Mouse (Mus musculus): ENCODE measurements around the gene Rtn4rl2. TPM values are rescaled to one million over a fixed set of nuclear protein-coding genes. Genes with fewer than 3 reads are reported as not detected.
A peak's percentile ranks its signal among the peaks of the same experiment; 100 is the strongest.
"Not testable (repeated sequence)": the region's sequence is repeated elsewhere in the genome, so short reads cannot be mapped to it uniquely, and the experiment has no call there.

Gene Rtn4rl2
- polyA plus RNA-seq, 1 experiment from 2014 or later: 1.2 TPM

- H3K4me1 ChIP-seq (replicated peaks); H3K9me3 ChIP-seq (replicated peaks); H3K27me3 ChIP-seq (replicated peaks); H3K4me2 ChIP-seq; H3K9ac ChIP-seq; H3K4me3 ChIP-seq; H3K27ac ChIP-seq (ENCODE audit: poor library complexity, severe bottlenecking); H3K36me3 ChIP-seq; ATAC-seq (ENCODE audit: insufficient number of reproducible peaks, low FRiP score): not testable (repeated sequence)
- 78% methylated on average over 6 of the region's 6 CpGs for WGBS
These were observed 10.2 kb upstream of the Rtn4rl2 start for GRCm38 (mm10) chr2:84896686-84897085.

GRCm38 (mm10) chr2:84895495-84896198 lies 9.1 kb upstream of the Rtn4rl2 start:
- ATAC-seq (ENCODE audit: insufficient number of reproducible peaks, low FRiP score): no peak
- Histone ChIP-seq H3K36me3 (no peaks in the 10 kb centered on the region), H3K9me3 (replicated peaks) (no peaks in the 10 kb centered on the region), H3K4me2 (no peak overlapping the region), H3K9ac (no peak overlapping the region), H3K27me3 (replicated peaks) (peaks cover 15% of the 10 kb centered on the region), H3K4me3 (no peak overlapping the region), H3K4me1 (replicated peaks) (no peaks in the 10 kb centered on the region), H3K27ac (ENCODE audit: poor library complexity, severe bottlenecking) (no peak overlapping the region)
- 49% methylated on average over 4 of the region's 4 CpGs for WGBS

GRCm38 (mm10) chr2:84893359-84893758 lies 6.8 kb upstream of the Rtn4rl2 start:
- H3K4me3 ChIP-seq: no peak overlapping the region
- H3K27me3 ChIP-seq (replicated peaks): peaks cover 32% of the 10 kb centered on the region
- 45% methylated on average over 6 of the region's 6 CpGs for WGBS
- H3K4me2 ChIP-seq: no peak overlapping the region
- H3K36me3 ChIP-seq: no peaks in the 10 kb centered on the region
- H3K27ac ChIP-seq (ENCODE audit: poor library complexity, severe bottlenecking): no peak overlapping the region
- no peak overlapping the region for H3K9ac ChIP-seq
- peaks cover 10% of the 10 kb centered on the region for H3K4me1 ChIP-seq (replicated peaks)
- ATAC-seq (ENCODE audit: insufficient number of reproducible peaks, low FRiP score): no peak
- H3K9me3 ChIP-seq (replicated peaks): no peaks in the 10 kb centered on the region

- H3K9ac ChIP-seq: no peak overlapping the region
- no peak overlapping the region for H3K4me2 ChIP-seq
- no peak overlapping the region for H3K4me3 ChIP-seq
- peaks cover 32% of the 10 kb centered on the region for H3K4me1 ChIP-seq (replicated peaks)
- peak; percentile 47 for ATAC-seq (ENCODE audit: insufficient number of reproducible peaks, low FRiP score)
- H3K9me3 ChIP-seq (replicated peaks): no peaks in the 10 kb centered on the region
- peaks cover 66% of the 10 kb centered on the region for H3K27me3 ChIP-seq (replicated peaks)
- H3K36me3 ChIP-seq: no peaks in the 10 kb centered on the region
- no peak overlapping the region for H3K27ac ChIP-seq (ENCODE audit: poor library complexity, severe bottlenecking)
- WGBS: 0% methylated on average over 5 of the region's 5 CpGs
These were observed 3.5 kb upstream of the Rtn4rl2 start for GRCm38 (mm10) chr2:84890045-84890340.

GRCm38 (mm10) chr2:84889316-84890044 lies 3.0 kb upstream of the Rtn4rl2 start:
- Histone ChIP-seq H3K9me3 (replicated peaks) (no peaks in the 10 kb centered on the region), H3K27me3 (replicated peaks) (peaks cover 71% of the 10 kb centered on the region), H3K9ac (no peak overlapping the region), H3K4me2 (peak overlapping the region; percentile 92), H3K36me3 (no peaks in the 10 kb centered on the region), H3K4me1 (replicated peaks) (peaks cover 32% of the 10 kb centered on the region), H3K27ac (ENCODE audit: poor library complexity, severe bottlenecking) (no peak overlapping the region), H3K4me3 (peak overlapping the region; percentile 53)
- ATAC-seq (ENCODE audit: insufficient number of reproducible peaks, low FRiP score): no peak
- 10% methylated on average over 14 of the region's 14 CpGs for WGBS

GRCm38 (mm10) chr2:84888657-84889315 lies 2.3 kb upstream of the Rtn4rl2 start:
- Histone ChIP-seq H3K36me3 (no peaks in the 10 kb centered on the region), H3K4me2 (peak overlapping the region; percentile 92), H3K4me1 (replicated peaks) (peaks cover 33% of the 10 kb centered on the region), H3K9ac (no peak overlapping the region), H3K27ac (ENCODE audit: poor library complexity, severe bottlenecking) (no peak overlapping the region), H3K27me3 (replicated peaks) (peaks cover 78% of the 10 kb centered on the region), H3K4me3 (peak overlapping the region; percentile 53), H3K9me3 (replicated peaks) (no peaks in the 10 kb centered on the region)
- no peak for ATAC-seq (ENCODE audit: insufficient number of reproducible peaks, low FRiP score)
- 3% methylated on average over 28 of the region's 28 CpGs for WGBS

DNA sequence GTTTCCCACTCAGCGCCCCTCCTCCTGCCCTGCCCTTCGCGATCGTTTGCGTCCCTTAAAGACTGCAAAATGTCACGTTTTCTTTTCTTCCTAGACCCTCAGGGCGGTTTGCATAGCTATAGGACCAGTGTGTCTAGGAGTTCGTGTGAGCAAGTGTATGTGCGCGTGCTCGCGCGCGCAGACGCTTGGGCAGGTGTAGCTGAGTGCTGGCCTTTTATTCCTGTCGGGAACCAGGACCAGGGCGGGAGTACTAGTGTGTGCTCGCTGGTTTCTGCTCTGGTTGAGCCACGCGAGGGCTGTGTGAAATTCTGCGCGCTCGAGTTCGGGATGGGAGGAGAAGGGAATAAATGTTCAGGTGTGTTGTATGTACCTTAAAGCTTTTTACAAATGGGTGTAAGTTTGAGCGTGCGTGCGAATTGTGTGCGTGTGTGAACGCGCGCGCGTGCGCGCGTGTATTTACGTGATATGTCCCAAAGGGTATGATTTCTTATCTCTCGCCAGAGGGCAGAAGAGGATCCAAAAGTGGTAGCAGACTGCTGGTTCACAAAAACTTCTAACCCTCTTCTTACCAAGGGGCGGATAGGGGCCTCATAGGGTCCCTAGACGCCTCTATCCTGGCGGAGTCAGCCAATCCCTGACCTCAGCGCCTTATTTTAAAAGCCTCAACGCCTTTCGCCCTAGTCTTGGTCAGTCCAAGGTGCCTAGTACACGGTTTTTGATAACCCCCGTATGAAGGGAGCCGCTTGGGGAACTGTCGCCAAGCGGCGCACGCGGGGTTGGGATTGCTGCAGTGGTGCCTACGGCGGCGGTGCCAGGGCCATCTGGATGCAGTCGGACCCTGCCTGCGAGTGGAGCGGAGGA lies 1.1 kb upstream of the Rtn4rl2 start:
- Histone ChIP-seq H3K4me2 (peak overlapping the region; percentile 92), H3K36me3 (no peaks in the 10 kb centered on the region), H3K9ac (0 out of 2 replicates have a peak overlapping the region, but pooled peaks have one; percentile 53), H3K27me3 (replicated peaks) (peaks cover 80% of the 10 kb centered on the region), H3K27ac (ENCODE audit: poor library complexity, severe bottlenecking) (no peak overlapping the region), H3K4me3 (peak overlapping the region; percentile 53), H3K4me1 (replicated peaks) (peaks cover 44% of the 10 kb centered on the region), H3K9me3 (replicated peaks) (no peaks in the 10 kb centered on the region)
- WGBS: 1% methylated on average over 58 of the region's 58 CpGs
- ATAC-seq (ENCODE audit: insufficient number of reproducible peaks, low FRiP score): no peak

DNA sequence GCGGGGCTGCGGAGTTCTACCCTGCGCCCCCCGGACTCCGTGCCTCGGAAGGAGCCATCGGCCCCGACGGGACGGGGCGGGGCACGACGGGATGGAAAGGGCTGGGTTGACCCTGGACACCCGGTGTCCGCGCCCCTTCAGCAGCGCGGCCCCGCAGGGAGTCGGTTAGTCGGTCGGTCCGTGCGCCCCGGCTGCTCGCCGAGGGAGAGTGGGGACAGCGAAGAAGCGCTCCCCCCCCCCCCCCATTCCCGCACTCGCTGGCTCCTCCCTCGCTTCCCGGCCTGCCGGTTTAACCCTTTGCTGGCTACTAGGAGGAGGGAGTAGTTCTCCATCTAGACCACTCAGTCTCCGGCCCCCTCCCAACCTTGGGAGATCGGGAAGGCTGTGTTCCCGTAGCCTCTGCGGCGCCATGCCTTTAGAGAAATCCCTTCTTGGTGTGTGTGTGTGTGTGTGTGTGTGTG lies 341 bp upstream of the Rtn4rl2 start:
- Histone ChIP-seq H3K27ac (ENCODE audit: poor library complexity, severe bottlenecking) (no peak overlapping the region), H3K4me1 (replicated peaks) (peaks cover 46% of the 10 kb centered on the region), H3K9me3 (replicated peaks) (no peaks in the 10 kb centered on the region), H3K4me2 (peak overlapping the region; percentile 92), H3K36me3 (no peaks in the 10 kb centered on the region), H3K27me3 (replicated peaks) (peaks cover 88% of the 10 kb centered on the region), H3K4me3 (peak overlapping the region; percentile 53), H3K9ac (peak overlapping the region; percentile 26)
- WGBS: 0% methylated on average over 29 of the region's 39 CpGs
- ATAC-seq (ENCODE audit: insufficient number of reproducible peaks, low FRiP score): peak; percentile 16; the same call in 1 of the 2 replicates

- 11% methylated on average over 21 of the region's 23 CpGs for WGBS
- peaks cover 46% of the 10 kb centered on the region for H3K4me1 ChIP-seq (replicated peaks)
- H3K27me3 ChIP-seq (replicated peaks): peaks cover 95% of the 10 kb centered on the region
- no peaks in the 10 kb centered on the region for H3K9me3 ChIP-seq (replicated peaks)
- no peak overlapping the region for H3K9ac ChIP-seq
- H3K4me3 ChIP-seq: peak overlapping the region; percentile 53; the same call in 1 of the 2 replicates
- peak overlapping the region; percentile 92 for H3K4me2 ChIP-seq
- H3K36me3 ChIP-seq: no peaks in the 10 kb centered on the region
- no peak for ATAC-seq (ENCODE audit: insufficient number of reproducible peaks, low FRiP score)
- no peak overlapping the region for H3K27ac ChIP-seq (ENCODE audit: poor library complexity, severe bottlenecking)
These were observed 1.1 kb downstream of the Rtn4rl2 start for GRCm38 (mm10) chr2:84885084-84886055.

DNA sequence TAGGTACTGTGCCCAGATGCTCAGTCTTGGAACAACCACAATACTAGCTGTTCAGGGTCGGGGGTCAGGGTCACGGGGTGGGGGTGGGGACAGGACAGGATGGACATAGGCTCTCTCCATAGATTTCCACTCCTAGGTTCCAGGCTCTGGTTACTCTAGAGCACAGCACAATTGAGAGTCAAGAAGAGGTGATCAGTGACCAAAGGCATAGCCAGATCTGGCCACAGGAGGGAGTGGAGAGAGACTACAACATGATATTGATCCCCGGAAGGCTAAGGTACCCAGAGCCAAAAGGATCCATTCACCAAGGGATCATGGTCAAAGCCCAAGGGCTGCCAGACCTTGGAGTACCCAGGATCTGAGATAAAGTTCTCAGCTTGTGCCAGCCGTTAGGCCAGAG lies 1.9 kb downstream of the Rtn4rl2 start:
- no peak for ATAC-seq (ENCODE audit: insufficient number of reproducible peaks, low FRiP score)
- Histone ChIP-seq H3K27me3 (replicated peaks) (peaks cover 100% of the 10 kb centered on the region), H3K4me3 (no peak overlapping the region), H3K36me3 (no peaks in the 10 kb centered on the region), H3K9me3 (replicated peaks) (no peaks in the 10 kb centered on the region), H3K4me1 (replicated peaks) (peaks cover 46% of the 10 kb centered on the region), H3K4me2 (no peak overlapping the region), H3K27ac (ENCODE audit: poor library complexity, severe bottlenecking) (no peak overlapping the region), H3K9ac (no peak overlapping the region)
- WGBS: 34% methylated on average over 4 of the region's 4 CpGs
